Mouse (Mus musculus): ENCODE measurements around the gene Ncoa3. TPM values are rescaled to one million over a fixed set of nuclear protein-coding genes. Genes with fewer than 3 reads are reported as not detected.

Ncoa3 gene
- total and polyA plus RNA-seq, 2 experiments: 11.5 to 13.6 TPM

DNA sequence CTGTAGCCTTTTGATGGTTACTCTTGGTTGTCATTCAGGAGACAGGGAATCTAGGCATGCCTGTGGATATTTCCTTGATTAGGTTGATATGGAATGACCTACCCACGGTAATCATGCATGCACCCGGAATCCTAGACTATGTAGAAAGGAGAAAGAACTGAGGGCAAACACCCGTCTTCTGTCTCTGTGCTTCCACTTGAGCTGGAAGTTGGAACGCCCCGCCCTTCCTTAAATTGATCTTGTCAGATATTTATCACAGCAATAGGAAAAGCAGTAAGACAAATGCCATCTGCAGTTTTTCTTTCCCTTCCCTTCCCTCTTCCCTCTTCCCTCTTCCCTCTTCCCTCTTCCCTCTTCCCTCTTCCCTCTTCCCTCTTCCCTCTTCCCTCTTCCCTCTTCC is 33.5 kb downstream of the Ncoa3 start:
- WGBS: 87% methylated on average over 5 of the region's 5 CpGs
- DNase-seq (ENCODE audit: extremely low read depth, low read depth, low spot score): no peak
- Histone ChIP-seq H3K79me2 (ENCODE audit: control insufficient read depth, insufficient read depth, low read length) (peaks cover 40% of the 10 kb centered on the region), H3K4me3 (ENCODE audit: insufficient read depth, low read depth, low read length) (no peak overlapping the region), H3K27ac (replicated peaks; ENCODE audit: insufficient read depth, low read depth, low read length) (no peak overlapping the region), H3K4me1 (ENCODE audit: control insufficient read depth, insufficient read depth, low read length) (peaks cover 27% of the 10 kb centered on the region), H3K36me3 (ENCODE audit: control insufficient read depth, insufficient read depth, low read length) (no peaks in the 10 kb centered on the region), H3K27me3 (ENCODE audit: control insufficient read depth, insufficient read depth, low read length) (no peaks in the 10 kb centered on the region), H3K9ac (ENCODE audit: low read depth, low read length) (no peak overlapping the region)
- TF ChIP-seq POLR2A (IDR thresholded peaks at IDR 0.05; ENCODE audit: extremely low read depth, insufficient read depth, low read length): no peak
- no peak for TF ChIP-seq CTCF (IDR thresholded peaks at IDR 0.05; ENCODE audit: low read depth, low read length)

DNA sequence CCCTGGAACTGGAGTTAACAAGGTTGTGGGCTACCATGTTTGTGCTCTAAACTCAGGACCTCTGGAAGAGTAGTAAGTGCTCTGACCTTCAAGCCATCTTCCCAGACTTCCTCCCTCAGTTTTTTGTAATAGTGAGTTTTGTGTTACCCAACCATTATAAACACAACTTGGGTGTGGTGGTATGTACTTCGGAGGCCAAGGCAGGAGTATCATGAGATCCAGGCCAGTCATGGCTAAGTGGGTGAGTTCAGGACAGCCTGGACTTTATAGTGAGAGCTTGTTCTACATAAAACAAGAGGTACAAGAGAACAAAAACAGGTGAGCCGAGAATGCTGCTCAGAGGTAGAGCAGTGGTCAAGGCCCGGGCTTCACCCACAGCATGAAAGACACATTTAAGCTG is 35.4 kb downstream of the Ncoa3 start:
- peaks cover 26% of the 10 kb centered on the region for H3K4me1 ChIP-seq (ENCODE audit: control insufficient read depth, insufficient read depth, low read length)
- H3K79me2 ChIP-seq (ENCODE audit: control insufficient read depth, insufficient read depth, low read length): peaks cover 44% of the 10 kb centered on the region
- no peaks in the 10 kb centered on the region for H3K36me3 ChIP-seq (ENCODE audit: control insufficient read depth, insufficient read depth, low read length)
- no peak overlapping the region for H3K9ac ChIP-seq (ENCODE audit: low read depth, low read length)
- peak; percentile 43 for DNase-seq (ENCODE audit: extremely low read depth, low read depth, low spot score)
- TF ChIP-seq POLR2A (IDR thresholded peaks at IDR 0.05; ENCODE audit: extremely low read depth, insufficient read depth, low read length) (no peak), CTCF (IDR thresholded peaks at IDR 0.05; ENCODE audit: low read depth, low read length) (no peak)
- WGBS: 61% methylated on average over 3 of the region's 3 CpGs
- H3K27ac ChIP-seq (replicated peaks; ENCODE audit: insufficient read depth, low read depth, low read length): 0 out of 2 replicates have a peak overlapping the region, but pooled peaks have one; percentile 23
- no peak overlapping the region for H3K4me3 ChIP-seq (ENCODE audit: insufficient read depth, low read depth, low read length)
- no peaks in the 10 kb centered on the region for H3K27me3 ChIP-seq (ENCODE audit: control insufficient read depth, insufficient read depth, low read length)

DNA sequence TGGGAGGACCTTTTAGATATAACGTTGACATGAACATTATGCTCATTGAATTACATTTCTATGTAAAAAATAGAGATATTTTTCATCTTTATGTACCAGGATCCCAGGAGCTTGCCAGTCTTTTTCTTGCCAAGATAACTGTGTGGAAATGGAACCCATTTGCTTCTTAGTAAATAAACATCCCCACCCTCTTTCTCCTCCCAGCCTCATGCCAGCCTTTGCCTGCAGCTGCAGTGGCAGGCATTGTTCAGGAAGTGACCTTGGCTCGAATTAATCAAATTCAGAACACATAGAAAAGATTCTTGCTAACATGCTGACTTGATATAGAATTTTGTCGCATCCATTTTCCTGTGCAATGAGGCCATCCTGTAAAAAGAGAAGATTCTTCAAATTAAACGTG is 36.8 kb downstream of the Ncoa3 start:
- Histone ChIP-seq H3K4me1 (ENCODE audit: control insufficient read depth, insufficient read depth, low read length) (peaks cover 30% of the 10 kb centered on the region), H3K27me3 (ENCODE audit: control insufficient read depth, insufficient read depth, low read length) (no peaks in the 10 kb centered on the region), H3K27ac (replicated peaks; ENCODE audit: insufficient read depth, low read depth, low read length) (no peak overlapping the region), H3K79me2 (ENCODE audit: control insufficient read depth, insufficient read depth, low read length) (peaks cover 36% of the 10 kb centered on the region), H3K9ac (ENCODE audit: low read depth, low read length) (no peak overlapping the region), H3K36me3 (ENCODE audit: control insufficient read depth, insufficient read depth, low read length) (no peaks in the 10 kb centered on the region), H3K4me3 (ENCODE audit: insufficient read depth, low read depth, low read length) (no peak overlapping the region)
- 39% methylated on average over 4 of the region's 4 CpGs for WGBS
- TF ChIP-seq CTCF (IDR thresholded peaks at IDR 0.05; ENCODE audit: low read depth, low read length) (no peak), POLR2A (IDR thresholded peaks at IDR 0.05; ENCODE audit: extremely low read depth, insufficient read depth, low read length) (no peak)
- peak; percentile 60 for DNase-seq (ENCODE audit: extremely low read depth, low read depth, low spot score)

DNA sequence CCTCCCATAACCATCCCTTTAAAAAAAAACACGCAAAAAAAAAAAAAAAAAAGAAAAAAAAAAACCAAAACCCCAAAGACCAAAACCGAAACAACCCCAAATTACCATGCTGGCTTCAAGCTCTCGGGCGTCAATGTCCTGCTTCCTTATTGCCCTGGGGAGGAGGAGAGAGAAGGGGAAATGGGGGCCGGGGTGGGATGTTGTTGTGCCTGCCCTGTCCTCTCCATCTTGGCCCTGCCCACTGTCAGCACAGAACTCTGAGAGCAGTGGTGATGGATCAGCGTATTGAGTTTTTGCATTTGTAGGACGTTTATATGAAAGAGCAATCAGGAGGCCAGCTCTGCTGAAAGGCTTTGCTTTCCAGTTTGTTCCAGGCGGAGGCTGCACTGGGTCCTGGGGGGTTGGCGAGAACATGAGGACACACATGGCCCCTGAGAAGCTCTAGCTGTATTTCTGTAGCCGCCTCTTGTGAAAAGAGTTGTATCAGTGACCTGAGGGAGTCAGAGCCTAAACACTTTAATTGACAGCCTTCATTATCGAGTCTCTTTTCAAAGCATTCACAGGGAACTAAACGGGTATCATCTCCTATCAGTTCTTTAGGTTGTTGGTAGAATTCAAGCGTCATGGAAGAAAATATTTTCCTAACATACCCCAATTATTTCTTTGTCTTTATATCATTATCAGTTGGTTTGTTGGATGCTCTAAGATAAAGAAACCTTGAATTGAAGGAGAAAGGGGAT is 38.0 kb downstream of the Ncoa3 start:
- H3K36me3 ChIP-seq (ENCODE audit: control insufficient read depth, insufficient read depth, low read length): no peaks in the 10 kb centered on the region
- no peaks in the 10 kb centered on the region for H3K27me3 ChIP-seq (ENCODE audit: control insufficient read depth, insufficient read depth, low read length)
- WGBS: 2% methylated on average over 13 of the region's 13 CpGs
- H3K4me1 ChIP-seq (ENCODE audit: control insufficient read depth, insufficient read depth, low read length): peaks cover 35% of the 10 kb centered on the region
- H3K4me3 ChIP-seq (ENCODE audit: insufficient read depth, low read depth, low read length): no peak overlapping the region
- peaks cover 29% of the 10 kb centered on the region; the same call in 1 of the 2 replicates for H3K79me2 ChIP-seq (ENCODE audit: control insufficient read depth, insufficient read depth, low read length)
- H3K27ac ChIP-seq (replicated peaks; ENCODE audit: insufficient read depth, low read depth, low read length): peak overlapping the region; percentile 32
- DNase-seq (ENCODE audit: extremely low read depth, low read depth, low spot score): peak; percentile 38
- peak overlapping the region; percentile 33; the same call in 1 of the 2 replicates for H3K9ac ChIP-seq (ENCODE audit: low read depth, low read length)
- no peak for TF ChIP-seq POLR2A (IDR thresholded peaks at IDR 0.05; ENCODE audit: extremely low read depth, insufficient read depth, low read length)
- no peak for TF ChIP-seq CTCF (IDR thresholded peaks at IDR 0.05; ENCODE audit: low read depth, low read length)

DNA sequence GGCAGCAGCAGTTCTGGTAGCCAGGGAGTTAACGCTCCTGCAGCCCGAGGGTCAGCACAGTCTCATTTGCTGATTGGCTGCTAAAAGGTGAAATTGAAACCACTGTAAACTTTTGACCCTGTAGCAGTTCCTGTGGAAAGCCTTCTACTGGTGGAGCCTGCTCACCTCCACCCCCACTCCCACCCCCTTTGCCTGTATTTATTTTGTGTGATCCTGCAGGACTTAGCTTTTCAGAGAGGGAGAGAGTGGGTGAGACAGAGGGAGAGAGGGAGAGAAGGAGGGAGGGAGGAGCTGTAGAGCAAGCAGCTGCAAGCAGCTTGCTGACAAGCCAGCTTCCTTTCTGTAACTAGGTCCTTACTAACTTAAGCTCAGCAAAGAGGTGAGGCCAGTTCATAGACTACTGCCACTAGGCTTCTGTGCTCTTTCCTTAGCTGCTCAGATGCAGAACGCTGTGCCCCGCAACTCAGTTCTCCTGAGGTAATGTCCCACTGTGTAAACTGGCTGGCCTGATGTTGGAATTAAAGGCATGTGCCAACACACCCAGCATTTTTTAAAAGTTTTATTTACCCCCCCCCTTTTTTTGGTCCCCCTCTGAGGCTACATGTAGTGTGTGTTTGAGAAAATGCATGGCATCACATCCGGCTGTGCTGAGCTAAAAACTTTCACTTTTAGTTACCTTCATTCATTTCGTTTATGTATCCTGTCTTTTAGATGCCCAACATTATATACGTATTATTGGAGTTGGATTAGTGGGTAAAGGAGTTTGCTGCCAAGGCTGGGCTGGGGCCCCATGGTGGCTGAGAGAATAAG is 38.9 kb downstream of the Ncoa3 start:
- H3K4me3 ChIP-seq (ENCODE audit: insufficient read depth, low read depth, low read length): no peak overlapping the region; the same call in 1 of the 2 replicates
- H3K4me1 ChIP-seq (ENCODE audit: control insufficient read depth, insufficient read depth, low read length): peaks cover 33% of the 10 kb centered on the region
- H3K36me3 ChIP-seq (ENCODE audit: control insufficient read depth, insufficient read depth, low read length): no peaks in the 10 kb centered on the region
- TF ChIP-seq CTCF (IDR thresholded peaks at IDR 0.05; ENCODE audit: low read depth, low read length) (no peak), POLR2A (IDR thresholded peaks at IDR 0.05; ENCODE audit: extremely low read depth, insufficient read depth, low read length) (no peak)
- H3K27me3 ChIP-seq (ENCODE audit: control insufficient read depth, insufficient read depth, low read length): no peaks in the 10 kb centered on the region
- peak overlapping the region; percentile 20 for H3K9ac ChIP-seq (ENCODE audit: low read depth, low read length)
- H3K27ac ChIP-seq (replicated peaks; ENCODE audit: insufficient read depth, low read depth, low read length): peak overlapping the region; percentile 83
- WGBS: 3% methylated on average over 7 of the region's 7 CpGs
- DNase-seq (ENCODE audit: extremely low read depth, low read depth, low spot score): peak; percentile 94
- peaks cover 24% of the 10 kb centered on the region; the same call in 1 of the 2 replicates for H3K79me2 ChIP-seq (ENCODE audit: control insufficient read depth, insufficient read depth, low read length)

All from liver, adult 2 months (tissue).